Mouse (Mus musculus) testis, adult 2 months (tissue): Measurements from ENCODE around the gene Copz1.

Source experiments
- CTCF ChIP-seq: fragments of 200-500 bp; IDR thresholded peaks from 2 replicates; pipeline ENCODE4 v1.5.1; 2012; ENCODE audit warnings: low read depth, mild to moderate bottlenecking, inconsistent platforms, low read length, moderate library complexity; ENCODE audit not compliant: control insufficient read depth, insufficient read depth, insufficient replicate concordance
- POLR2A ChIP-seq: fragments of 200-500 bp; IDR thresholded peaks from 2 replicates; pipeline ENCODE4 v1.6.1; 2012; ENCODE audit warnings: low read depth, mild to moderate bottlenecking, inconsistent platforms, low read length, moderate library complexity; ENCODE audit not compliant: control insufficient read depth

- no peak for TF ChIP-seq CTCF
- no peak for TF ChIP-seq POLR2A
These were observed 37.9 kb downstream of the Copz1 start, which contains the start of gene Gpr84 for GRCm38 (mm10) chr15:103310365-103310910.
